Mouse (Mus musculus): Measurements from ENCODE around the gene Tnip3.

DNA sequence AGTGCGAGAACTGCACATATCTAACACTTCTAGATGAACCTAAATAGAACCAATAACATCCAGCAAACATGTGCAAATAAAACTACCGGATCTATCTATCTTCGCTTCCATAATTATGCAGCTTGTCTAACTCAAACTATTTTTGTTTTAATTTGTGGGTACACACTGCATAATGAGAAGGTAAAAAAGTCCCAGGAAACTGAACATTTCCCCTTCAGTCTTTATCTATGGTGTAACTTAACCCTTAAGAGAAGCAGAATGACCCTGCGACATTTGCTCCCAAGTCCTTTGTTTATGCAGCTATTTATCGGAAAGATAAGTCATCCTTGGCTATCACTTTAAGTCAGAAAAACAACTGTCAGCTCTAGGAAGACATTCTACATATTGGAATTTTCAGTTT is 107.1 kb downstream of the Tnip3 start:
- TF ChIP-seq CTCF (IDR thresholded peaks at IDR 0.05) (no peak), POLR2A (IDR thresholded peaks at IDR 0.05; ENCODE audit: insufficient read depth, low read depth, low read length) (no peak)
